Mouse (Mus musculus) bone marrow macrophage, adult 2 months (primary cell): Measurements from ENCODE around the gene Gphb5. TPM values are rescaled to one million over a fixed set of nuclear protein-coding genes. Genes with fewer than 3 reads are reported as not detected.

ENCODE experiments used
- H3K27ac ChIP-seq: 2 replicates; pipeline ENCODE4 v1.5.1; 2012; ENCODE audit warnings: low read depth, low read length; ENCODE audit not compliant: insufficient read depth
- H3K4me1 ChIP-seq: 2 replicates; pipeline ENCODE4 v1.6.1; 2012; ENCODE audit warnings: low read length; ENCODE audit not compliant: control insufficient read depth, insufficient read depth
- H3K4me3 ChIP-seq: 2 replicates; pipeline ENCODE4 v1.5.1; 2012; ENCODE audit warnings: mild to moderate bottlenecking, low read length, moderate library complexity; ENCODE audit not compliant: insufficient read depth
- CTCF ChIP-seq: IDR thresholded peaks from 2 replicates; pipeline ENCODE4 v1.5.1; 2012; ENCODE audit warnings: low read depth, mild to moderate bottlenecking, low read length, moderate library complexity
- POLR2A ChIP-seq: IDR thresholded peaks from 2 replicates; pipeline ENCODE4 v1.6.1; 2012; ENCODE audit warnings: mild to moderate bottlenecking, low read depth, low read length, borderline replicate concordance
- polyA plus RNA-seq: library from polyadenylated mRNA; stranded (reverse); fragments of >200 nt; gene quantifications from 2 replicates; pipeline ENCODE4 v1.2.4, GENCODE M21; 2012; ENCODE audit not compliant: missing spikeins, insufficient read depth, insufficient read length

Gene Gphb5
- polyA plus RNA-seq, 1 experiment: not detected

DNA sequence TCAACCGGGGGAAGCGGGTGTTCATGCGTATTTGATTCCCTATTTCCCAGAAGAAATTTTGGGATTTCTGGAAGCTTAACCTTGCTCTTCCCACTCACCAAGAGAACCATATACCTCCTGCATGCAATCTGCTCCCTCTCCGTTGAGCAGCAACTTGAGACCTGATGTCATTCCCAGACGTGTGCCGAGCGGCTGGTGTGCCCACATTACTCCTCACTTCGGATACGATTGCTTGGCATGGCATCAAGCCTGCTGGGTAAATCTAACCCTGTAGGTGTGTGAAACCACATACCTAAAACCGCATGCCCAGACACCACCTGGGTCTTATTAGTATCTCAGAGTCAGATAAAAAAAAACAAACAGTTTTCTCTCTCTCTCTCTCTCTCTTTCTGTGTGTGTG, 42.1 kb downstream of the Gphb5 start:
- no peak for TF ChIP-seq CTCF
- TF ChIP-seq POLR2A: no peak
- H3K27ac ChIP-seq: no peak overlapping the region
- no peak overlapping the region for H3K4me3 ChIP-seq
- no peaks in the 10 kb centered on the region for H3K4me1 ChIP-seq

DNA sequence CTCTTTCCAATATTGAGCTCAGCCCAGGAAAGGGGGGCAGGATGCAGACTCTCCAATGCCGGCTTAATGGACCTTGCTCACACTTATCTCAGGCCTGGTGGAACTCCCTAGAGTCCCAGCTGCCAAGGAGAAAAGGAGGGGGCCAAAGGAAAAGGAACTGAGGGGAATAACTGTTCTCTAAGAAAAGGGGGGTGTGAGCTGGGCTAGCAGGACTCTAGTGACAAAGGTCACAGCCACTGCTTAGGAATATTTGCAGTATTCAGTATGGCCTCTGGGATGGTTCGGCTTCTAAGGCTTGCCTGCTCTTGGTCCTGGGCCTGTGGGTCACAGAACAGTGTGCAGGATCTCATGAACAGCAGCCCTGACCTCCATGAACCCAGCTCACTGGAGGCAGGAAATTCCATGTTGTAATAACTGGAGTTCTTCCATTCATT, 47.1 kb downstream of the Gphb5 start:
- no peaks in the 10 kb centered on the region for H3K4me1 ChIP-seq
- no peak for TF ChIP-seq POLR2A
- TF ChIP-seq CTCF: no peak
- H3K4me3 ChIP-seq: no peak overlapping the region
- H3K27ac ChIP-seq: no peak overlapping the region

DNA sequence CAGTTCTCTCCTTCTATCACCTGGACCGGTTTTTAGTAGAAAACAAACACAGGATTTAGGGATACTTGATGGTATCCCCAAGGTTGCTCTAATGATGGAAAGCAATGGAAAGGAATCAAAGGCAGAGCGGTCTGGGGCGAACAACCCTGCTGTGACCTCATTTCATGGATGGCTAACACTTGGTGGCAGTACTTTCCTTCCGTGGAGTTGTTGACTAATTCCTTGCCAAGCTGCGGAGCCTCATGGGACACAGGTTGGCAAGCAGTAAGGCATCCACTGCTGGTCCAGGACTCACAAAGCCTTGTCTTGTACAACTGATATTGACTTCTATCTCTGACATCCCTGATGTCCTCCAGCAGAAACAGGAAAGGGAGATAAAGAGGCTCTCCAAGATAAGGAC, 48.1 kb downstream of the Gphb5 start:
- Histone ChIP-seq H3K27ac (no peak overlapping the region), H3K4me1 (no peaks in the 10 kb centered on the region), H3K4me3 (no peak overlapping the region)
- no peak for TF ChIP-seq CTCF
- no peak for TF ChIP-seq POLR2A

DNA sequence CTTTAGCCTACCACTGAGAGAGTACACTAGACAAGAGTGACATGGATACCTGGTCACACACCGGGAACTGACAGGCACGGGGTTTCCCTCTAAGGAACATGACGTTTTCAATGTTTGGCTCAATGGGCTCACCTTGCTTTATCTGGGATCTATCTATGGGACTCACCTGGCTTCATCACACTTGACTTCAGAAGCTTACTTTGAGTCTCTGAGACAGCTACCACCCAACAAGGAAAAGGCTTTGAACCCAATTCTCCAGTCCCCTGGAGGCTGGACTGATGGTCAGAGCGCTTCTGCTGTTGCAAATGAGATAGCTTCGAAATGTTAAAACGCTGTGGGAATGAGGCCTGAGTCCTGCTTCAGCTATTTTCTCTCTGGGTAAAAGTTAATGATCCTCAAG, 49.2 kb downstream of the Gphb5 start:
- Histone ChIP-seq H3K27ac (no peak overlapping the region), H3K4me3 (no peak overlapping the region), H3K4me1 (no peaks in the 10 kb centered on the region)
- no peak for TF ChIP-seq POLR2A
- no peak for TF ChIP-seq CTCF

DNA sequence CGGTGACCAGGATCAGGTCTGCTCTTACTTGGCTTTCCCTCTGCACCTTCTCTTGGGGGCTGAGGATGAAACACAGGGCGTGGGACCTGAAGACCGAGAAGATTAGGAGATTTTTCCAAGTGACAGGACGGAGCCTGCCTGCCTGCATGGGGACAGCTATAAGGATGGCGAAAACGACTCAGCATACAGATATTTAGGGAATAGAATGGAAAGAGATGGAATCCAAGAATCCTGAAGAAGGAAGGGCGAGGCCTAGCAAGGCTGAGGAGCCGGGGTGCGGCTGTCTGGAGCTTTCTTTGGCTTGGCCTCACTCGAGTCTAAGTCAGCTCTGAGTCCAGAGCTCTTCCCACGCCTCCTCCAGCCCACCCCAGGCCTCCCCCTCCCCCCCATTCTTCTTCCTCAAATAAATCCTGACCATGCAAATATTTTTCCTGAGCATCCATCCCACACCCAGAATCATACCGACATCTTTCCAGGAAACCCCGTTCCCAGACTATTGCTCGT, 50.9 kb downstream of the Gphb5 start:
- no peak overlapping the region for H3K27ac ChIP-seq
- no peak overlapping the region for H3K4me3 ChIP-seq
- TF ChIP-seq POLR2A: no peak
- TF ChIP-seq CTCF: no peak
- H3K4me1 ChIP-seq: no peaks in the 10 kb centered on the region

DNA sequence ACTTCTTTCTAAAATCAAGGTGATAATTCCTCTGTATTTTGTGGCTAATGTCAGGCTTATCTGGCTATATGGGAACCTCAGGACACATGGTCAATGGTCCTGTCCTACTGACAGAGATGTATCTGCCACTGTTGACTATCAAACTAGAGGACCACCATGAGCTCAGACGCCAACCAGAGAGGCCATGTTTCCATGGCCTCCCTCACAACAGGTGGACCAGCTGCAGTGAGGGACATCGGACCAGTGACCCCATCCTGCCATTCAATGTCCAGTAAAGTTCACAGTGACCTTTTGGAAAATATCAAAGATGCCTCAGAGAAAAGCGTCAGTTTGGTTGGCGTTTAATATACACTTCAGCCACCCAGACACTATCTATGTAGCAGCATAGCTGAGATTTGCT, 52.2 kb downstream of the Gphb5 start:
- Histone ChIP-seq H3K4me3 (no peak overlapping the region), H3K27ac (no peak overlapping the region), H3K4me1 (no peaks in the 10 kb centered on the region)
- no peak for TF ChIP-seq CTCF
- TF ChIP-seq POLR2A: no peak

DNA sequence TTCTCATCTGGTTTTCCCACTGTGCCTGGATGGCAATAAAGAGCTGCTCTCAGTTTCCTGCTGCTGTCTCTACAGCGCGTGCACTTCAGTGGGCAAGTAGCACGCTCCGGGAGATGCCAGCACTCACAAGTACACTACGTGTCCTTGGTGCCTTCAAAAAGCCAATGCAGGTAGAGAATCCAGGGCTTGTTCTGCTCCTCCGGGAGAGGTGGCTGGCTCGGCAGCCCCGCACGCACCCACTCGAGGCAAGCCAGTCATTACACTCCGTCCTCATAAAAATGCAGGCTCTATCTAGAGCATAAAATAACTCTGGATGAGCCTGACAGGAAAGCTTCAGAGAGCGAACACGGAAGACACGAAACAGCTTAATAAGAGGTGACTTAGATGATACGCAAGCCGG, 54.1 kb downstream of the Gphb5 start:
- no peak overlapping the region for H3K27ac ChIP-seq
- H3K4me1 ChIP-seq: no peaks in the 10 kb centered on the region
- H3K4me3 ChIP-seq: no peak overlapping the region
- no peak for TF ChIP-seq CTCF
- TF ChIP-seq POLR2A: no peak

Other genes with a start within 250 kb of the Gphb5 start
- not detected in 2 replicates for gene Kcnh5, start 239.4 kb downstream of the Gphb5 start, polyA plus RNA-seq
- gene Rhoj, start 108.5 kb downstream of the Gphb5 start, polyA plus RNA-seq: 9.0 and 10.9 TPM in 2 replicates
- 24.5 and 27.6 TPM in 2 replicates for gene Ppp2r5e, start 179.5 kb upstream of the Gphb5 start, polyA plus RNA-seq